ENCODE assay signal across 14 mouse cellular contexts in genomic region chr11:86473576-86473975, GRCm38 (mm10). TPM values are rescaled to one million over a fixed set of nuclear protein-coding genes. Genes with fewer than 3 reads are reported as not detected.
A peak's percentile ranks its signal among the peaks of the same experiment; 100 is the strongest.
DNase-seq lines count a peak whose midpoint lies in the region; ATAC-seq and TF ChIP-seq lines count a peak whose summit lies in the region.
"Had no signal": no experiment of that assay in that cellular context is flagged by ENCODE, and none has a peak within 500 bp of the region (broad histone marks: within the 10 kb centered on the region; RNA-seq: fewer than 3 reads in every experiment).

No protein-coding gene starts in this region.

- no peaks in the 10 kb centered on the region for H3K27me3 ChIP-seq in heart, embryonic 10.5 days (ENCODE audit: insufficient read depth, poor library complexity, severe bottlenecking)
- H3K27me3 ChIP-seq in kidney, embryonic 16.5 days (ENCODE audit: insufficient read depth, low read length): no peaks in the 10 kb centered on the region
- no peaks in the 10 kb centered on the region for H3K27me3 ChIP-seq in embryonic facial prominence, embryonic 13.5 days
- H3K27me3 ChIP-seq in limb, embryonic 14.5 days (ENCODE audit: control insufficient read depth, insufficient read depth, low read length): no peaks in the 10 kb centered on the region
- H3K27me3 ChIP-seq: Patski had no signal

- H3K4me3 ChIP-seq in heart, embryonic 10.5 days: no peak overlapping the region
- H3K4me3 ChIP-seq in kidney, embryonic 16.5 days (ENCODE audit: low read length): no peak overlapping the region
- H3K4me3 ChIP-seq in embryonic facial prominence, embryonic 13.5 days: peak overlapping the region; percentile 14; the same call in 1 of the 2 replicates
- H3K4me3 ChIP-seq in limb, embryonic 14.5 days (replicated peaks; ENCODE audit: low read length): no peak overlapping the region

- H3K27ac ChIP-seq in heart, embryonic 10.5 days: peak overlapping the region; percentile 83; the same call in 1 of the 2 replicates
- H3K27ac ChIP-seq in kidney, embryonic 16.5 days (ENCODE audit: low read length): no peak overlapping the region
- H3K27ac ChIP-seq in embryonic facial prominence, embryonic 13.5 days: peak overlapping the region; percentile 76; the same call in 1 of the 2 replicates
- H3K27ac ChIP-seq in limb, embryonic 14.5 days (replicated peaks; ENCODE audit: low read depth, low read length): no peak overlapping the region

- H3K9me3 ChIP-seq in heart, embryonic 10.5 days: no peaks in the 10 kb centered on the region
- H3K9me3 ChIP-seq in kidney, embryonic 16.5 days (ENCODE audit: low read length): no peaks in the 10 kb centered on the region
- no peaks in the 10 kb centered on the region for H3K9me3 ChIP-seq in embryonic facial prominence, embryonic 13.5 days
- no peaks in the 10 kb centered on the region for H3K9me3 ChIP-seq in limb, embryonic 14.5 days (ENCODE audit: control insufficient read depth, low read length)

- no peak for ATAC-seq in kidney, embryonic 16.5 days (ENCODE audit: low FRiP score, low TSS enrichment)
- ATAC-seq in embryonic facial prominence, embryonic 13.5 days (ENCODE audit: insufficient number of reproducible peaks, insufficient read depth, low FRiP score, low TSS enrichment, low read depth): no peak
- no peak for ATAC-seq in limb, embryonic 14.5 days (ENCODE audit: low FRiP score, low read depth)
- ATAC-seq: forebrain, embryonic 16.5 days; Patski had no signal

- peak overlapping the region; percentile 50 for H3K4me2 ChIP-seq in kidney, embryonic 16.5 days (replicated peaks; ENCODE audit: low read depth, low read length)
- H3K4me2 ChIP-seq in embryonic facial prominence, embryonic 13.5 days: peak overlapping the region; percentile 52
- H3K4me2 ChIP-seq in limb, embryonic 14.5 days (replicated peaks; ENCODE audit: low read depth, low read length, severe bottlenecking): peak overlapping the region; percentile 40

- DNase-seq in heart, embryonic 10.5 days (ENCODE audit: low spot score): no peak
- no peak for DNase-seq in heart, postnatal 4 days
- DNase-seq in kidney, postnatal 36 days: no peak
- no peak for DNase-seq in limb, embryonic 14.5 days (ENCODE audit: low spot score)
- DNase-seq in thymus, adult 18-20 months: no peak
- no peak for DNase-seq in gastrocnemius, postnatal 36 days
- DNase-seq: adrenal gland, postnatal 10 days; lung, adult 18-20 months; spleen, adult 18-20 months; thymus, postnatal 14 days had no signal

- H3K36me3 ChIP-seq in heart, embryonic 10.5 days: no peaks in the 10 kb centered on the region
- no peaks in the 10 kb centered on the region for H3K36me3 ChIP-seq in kidney, embryonic 16.5 days (ENCODE audit: insufficient read depth, low read length)
- no peaks in the 10 kb centered on the region for H3K36me3 ChIP-seq in embryonic facial prominence, embryonic 13.5 days
- H3K36me3 ChIP-seq in limb, embryonic 14.5 days (ENCODE audit: control insufficient read depth, insufficient read depth, low read length): no peaks in the 10 kb centered on the region

- intact Hi-C loops in gastrocnemius, postnatal 36 days (cut with DNase I): no loop called here

- H3K9ac ChIP-seq in kidney, embryonic 16.5 days (replicated peaks; ENCODE audit: low read length): no peak overlapping the region
- no peak overlapping the region for H3K9ac ChIP-seq in embryonic facial prominence, embryonic 13.5 days
- no peak overlapping the region for H3K9ac ChIP-seq in limb, embryonic 14.5 days (ENCODE audit: low read depth, low read length, severe bottlenecking)

- no peak for TF ChIP-seq POLR2A in limb, embryonic 14.5 days (IDR thresholded peaks at IDR 0.05; ENCODE audit: borderline replicate concordance, extremely low read depth, insufficient read depth, insufficient read length)

- peaks cover 10% of the 10 kb centered on the region; the same call in 1 of the 2 replicates for H3K4me1 ChIP-seq in heart, embryonic 10.5 days
- H3K4me1 ChIP-seq in kidney, embryonic 16.5 days (ENCODE audit: insufficient read depth, low read length): peaks cover 16% of the 10 kb centered on the region; the same call in 1 of the 2 replicates
- H3K4me1 ChIP-seq in embryonic facial prominence, embryonic 13.5 days: peaks cover 15% of the 10 kb centered on the region; the same call in 1 of the 2 replicates
- peaks cover 4% of the 10 kb centered on the region; the same call in 1 of the 2 replicates for H3K4me1 ChIP-seq in limb, embryonic 14.5 days (ENCODE audit: control insufficient read depth, insufficient read depth, low read length)

- 74% methylated on average over 3 of the region's 3 CpGs for WGBS in heart, embryonic 10.5 days
- WGBS in kidney, embryonic 16.5 days: 37% methylated on average over 3 of the region's 3 CpGs
- WGBS in embryonic facial prominence, embryonic 13.5 days: 38% methylated on average over 3 of the region's 3 CpGs
- 28% methylated on average over 3 of the region's 3 CpGs for WGBS in limb, embryonic 14.5 days

RNA-seq across cellular contexts. Expression of gene Rnft1, which starts 10.9 kb away (rescaled TPM):
- 37.6 and 43.2 TPM in 2 replicates for polyA plus RNA-seq in heart, embryonic 10.5 days (2016; fragmentation: Nextera tagmentation; extraction: Ambion mirVana)
- 10 to 100 TPM; 28.9 to 33.1 TPM for total RNA-seq in heart, postnatal 4 days (2021)
- polyA plus RNA-seq in kidney, embryonic 16.5 days (2015; fragmentation: Nextera tagmentation; extraction: Ambion mirVana): 48.5 and 49.1 TPM in 2 replicates
- 36.0 and 38.6 TPM in 2 replicates for polyA plus RNA-seq in embryonic facial prominence, embryonic 13.5 days (2015; fragmentation: Nextera tagmentation; extraction: Ambion mirVana)
- 20.2 and 20.4 TPM in 2 replicates for polyA plus RNA-seq in limb, embryonic 14.5 days (2012; rRNA removed)
- polyA plus RNA-seq in limb, embryonic 14.5 days (2014; fragmentation: Nextera tagmentation; extraction: Ambion mirVana): 46.0 and 46.6 TPM in 2 replicates
- 10 to 100 TPM; 39.5 to 42.6 TPM for total RNA-seq in gastrocnemius, postnatal 36 days (2021)

Comparison
In these comparisons a context has a peak if more than half of its experiments do, and no peak if none do; other contexts are left out.
1. H3K27ac ChIP-seq: peak in heart, embryonic 10.5 days (single experiment) and embryonic facial prominence, embryonic 13.5 days (single experiment); none in kidney, embryonic 16.5 days (single experiment) and limb, embryonic 14.5 days (single experiment).
2. Peak in every context shown above with its lines, with median percentiles within 50 percentile points of each other: H3K4me2 ChIP-seq.